Mouse (Mus musculus) ovary, adult 2 months (tissue): ENCODE results near the gene Catsperd. TPM values are rescaled to one million over a fixed set of nuclear protein-coding genes. Genes with fewer than 3 reads are reported as not detected.

Experiments used
- polyA plus RNA-seq: library from polyadenylated mRNA; depleted of rRNA; stranded (reverse); fragments of >200 nt; gene quantifications from 2 replicates; pipeline ENCODE4 v1.2.3, GENCODE M21; 2012; rRNA removed

Catsperd gene
- polyA plus RNA-seq = 1.3 and 2.6 TPM in 2 replicates

GRCm38 (mm10) chr17:56627530-56628277, at the start of gene Catsperd:
Gene Catsperd (plus strand): TSS chr17:56628143.

GRCm38 (mm10) chr17:56584257-56585130, 43.4 kb upstream of the Catsperd start, which contains the start of the genes Safb2 and Safb:
Gene Safb2 (minus strand): TSS chr17:56584585.
Gene Safb (plus strand): TSS chr17:56584825.

GRCm38 (mm10) chr17:56609452-56610171, 18.3 kb upstream of the Catsperd start, which contains the start of gene 2410015M20Rik:
Gene 2410015M20Rik (minus strand): TSS chr17:56609771.

GRCm38 (mm10) chr17:56613236-56613844, 14.6 kb upstream of the Catsperd start, which contains the start of gene Rpl36:
Gene Rpl36 (plus strand): TSS chr17:56613416.

GRCm38 (mm10) chr17:56626754-56627470, 1.0 kb upstream of the Catsperd start, which contains the start of gene Lonp1:
Gene Lonp1 (minus strand): TSS chr17:56626887.

GRCm38 (mm10) chr17:56672941-56673646, 45.2 kb downstream of the Catsperd start, which contains the start of gene Ranbp3:
Gene Ranbp3 (plus strand): TSS chr17:56673294.

Other genes starting within 250 kb of the Catsperd start
- 427 and 461 TPM in 2 replicates for gene Ptprs, start 151.7 kb upstream of the Catsperd start, polyA plus RNA-seq
- not detected in 2 replicates for gene Znrf4, start 115.7 kb upstream of the Catsperd start, polyA plus RNA-seq
- gene Gm20219, start 73.8 kb upstream of the Catsperd start, polyA plus RNA-seq = 8.1 TPM in 2 replicates
- 111 and 114 TPM in 2 replicates for gene Safb2, start 43.6 kb upstream of the Catsperd start, polyA plus RNA-seq
- 93.0 and 103 TPM in 2 replicates for gene Safb, start 43.3 kb upstream of the Catsperd start, polyA plus RNA-seq
- 157 and 222 TPM in 2 replicates for gene 2410015M20Rik, start 18.4 kb upstream of the Catsperd start, polyA plus RNA-seq
- gene Rpl36, start 14.7 kb upstream of the Catsperd start, polyA plus RNA-seq = 3,601 and 4,599 TPM in 2 replicates
- 227 and 249 TPM in 2 replicates for gene Lonp1, start 1.3 kb upstream of the Catsperd start, polyA plus RNA-seq
- gene Ranbp3, start 45.2 kb downstream of the Catsperd start, polyA plus RNA-seq = 125 and 135 TPM in 2 replicates
- 694 and 729 TPM in 2 replicates for gene Ndufa11, start 89.6 kb downstream of the Catsperd start, polyA plus RNA-seq
- gene Vmac, start 89.9 kb downstream of the Catsperd start, polyA plus RNA-seq = 47.8 and 78.5 TPM in 2 replicates
- 169 and 335 TPM in 2 replicates for gene Nrtn, start 129.4 kb downstream of the Catsperd start, polyA plus RNA-seq
- gene Dus3l, start 136.6 kb downstream of the Catsperd start, polyA plus RNA-seq = 135 and 136 TPM in 2 replicates
- 3.3 and 4.8 TPM in 2 replicates for gene Prr22, start 142.1 kb downstream of the Catsperd start, polyA plus RNA-seq
- gene Rfx2, start 202.9 kb downstream of the Catsperd start, polyA plus RNA-seq = 26.0 and 26.5 TPM in 2 replicates
- 0.05 TPM in 1 of 2 replicates, not detected in the other for gene Acsbg2, start 246.3 kb downstream of the Catsperd start, polyA plus RNA-seq
- gene 1700061G19Rik, start 247.3 kb downstream of the Catsperd start, polyA plus RNA-seq = 0.16 and 0.37 TPM in 2 replicates